In the genomic region with DNA sequence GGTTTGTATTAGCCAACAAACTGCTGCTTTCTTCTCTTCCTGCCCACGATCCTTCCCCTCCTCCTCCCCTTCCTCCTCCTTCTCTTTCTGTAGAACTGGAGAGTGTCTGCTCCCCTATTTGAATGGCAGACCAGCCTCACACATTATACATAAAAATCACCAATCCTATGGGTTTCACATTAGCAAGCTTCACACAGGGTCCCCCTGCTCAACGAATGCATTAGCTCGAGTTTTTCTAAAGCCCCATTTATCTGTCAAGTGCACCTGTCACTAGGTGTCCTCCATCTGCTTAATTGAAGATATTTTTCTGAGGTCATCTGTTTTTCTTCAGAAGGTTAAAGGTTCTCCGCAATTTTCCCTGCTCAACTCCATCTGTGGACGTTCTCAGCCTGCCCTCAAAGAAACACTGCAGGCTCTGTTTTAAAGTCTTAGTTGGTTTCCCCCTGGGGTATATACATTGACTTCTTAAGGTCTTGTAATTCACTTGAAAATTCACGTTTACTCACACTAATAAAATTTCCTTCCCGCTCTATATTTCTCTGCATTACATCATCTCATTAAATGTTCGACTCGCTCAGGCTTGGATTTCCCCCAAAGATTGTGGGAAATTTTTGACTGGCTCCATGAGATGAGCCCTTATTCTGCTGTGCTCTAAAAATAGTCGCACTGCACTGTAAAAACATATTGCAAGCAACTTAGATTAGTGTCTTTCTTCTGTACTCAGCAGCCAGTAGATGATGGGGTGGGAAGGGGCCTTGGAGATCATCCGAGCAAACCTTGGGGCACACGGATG, we compare ENCODE assay signal across 14 mouse cellular contexts.
A peak's percentile ranks its signal among the peaks of the same experiment; 100 is the strongest.
DNase-seq lines count a peak whose midpoint lies in the region; ATAC-seq and TF ChIP-seq lines count a peak whose summit lies in the region.
"Had no signal": no experiment of that assay in that cellular context is flagged by ENCODE, and none has a peak within 500 bp of the region (broad histone marks: within the 10 kb centered on the region; RNA-seq: fewer than 3 reads in every experiment).

No protein-coding gene starts in this region.

- no peak overlapping the region for H3K27ac ChIP-seq in left cerebral cortex, adult 2 months
- 0 out of 2 replicates have a peak overlapping the region, but pooled peaks have one; percentile 22 for H3K27ac ChIP-seq in embryonic facial prominence, embryonic 15.5 days (replicated peaks)
- no peak overlapping the region for H3K27ac ChIP-seq in hindbrain, embryonic 16.5 days (ENCODE audit: low read depth, low read length)
- no peak overlapping the region for H3K27ac ChIP-seq in midbrain, embryonic 10.5 days (replicated peaks)
- H3K27ac ChIP-seq: kidney, embryonic 15.5 days had no signal

- H3K4me2 ChIP-seq in embryonic facial prominence, embryonic 15.5 days (replicated peaks): no peak overlapping the region
- no peak overlapping the region for H3K4me2 ChIP-seq in hindbrain, embryonic 16.5 days (ENCODE audit: low read length)
- H3K4me2 ChIP-seq: kidney, embryonic 15.5 days had no signal

- WGBS in embryonic facial prominence, embryonic 15.5 days: 25% methylated on average over 12 of the region's 12 CpGs
- WGBS in hindbrain, embryonic 16.5 days: 66% methylated on average over 12 of the region's 12 CpGs
- 85% methylated on average over 12 of the region's 12 CpGs for WGBS in midbrain, embryonic 10.5 days

- DNase-seq in embryo, embryonic 10.5 days (ENCODE audit: low spot score): peak; percentile 40
- DNase-seq in embryo, embryonic 9.5 days (ENCODE audit: extremely low spot score): no peak
- peak; percentile 8 to 13 for DNase-seq in left cerebral cortex, postnatal 14 days (ENCODE audit: low spot score in 2 of 2)
- no peak for DNase-seq in left cerebral cortex, adult 2 months (ENCODE audit: extremely low spot score in 1 of 2, low spot score in 2 of 2)
- peak; percentile 31 for DNase-seq in telencephalon, adult 2 months (ENCODE audit: low read depth, low spot score)
- no peak for DNase-seq in midbrain, embryonic 10.5 days (ENCODE audit: low spot score)
- DNase-seq: cerebellum, adult 8-10 months; gastrocnemius, postnatal 36 days; layer of hippocampus, adult 9-11 months; lung, adult 18-20 months had no signal

- no peaks in the 10 kb centered on the region for H3K9me3 ChIP-seq in embryonic facial prominence, embryonic 15.5 days (replicated peaks)
- no peaks in the 10 kb centered on the region for H3K9me3 ChIP-seq in hindbrain, embryonic 16.5 days (ENCODE audit: control insufficient read depth, low read length)
- no peaks in the 10 kb centered on the region; the same call in 1 of the 2 replicates for H3K9me3 ChIP-seq in midbrain, embryonic 10.5 days (replicated peaks)
- H3K9me3 ChIP-seq: kidney, embryonic 15.5 days had no signal

- TF ChIP-seq CTCF in left cerebral cortex, adult 2 months (IDR thresholded peaks at IDR 0.05): no peak

- no peak overlapping the region for H3K4me3 ChIP-seq in left cerebral cortex, adult 2 months
- H3K4me3 ChIP-seq in embryonic facial prominence, embryonic 15.5 days (replicated peaks): no peak overlapping the region
- H3K4me3 ChIP-seq in hindbrain, embryonic 16.5 days (ENCODE audit: low read length): no peak overlapping the region
- H3K4me3 ChIP-seq in midbrain, embryonic 10.5 days: no peak overlapping the region
- H3K4me3 ChIP-seq: kidney, embryonic 15.5 days; megakaryocyte, embryonic 14.5 days had no signal

- no peak; the same call in 1 of the 2 replicates for ATAC-seq in embryonic facial prominence, embryonic 15.5 days (ENCODE audit: insufficient number of reproducible peaks, low FRiP score, low TSS enrichment, low read depth)
- no peak for ATAC-seq in hindbrain, embryonic 16.5 days

- intact Hi-C loops in left cerebral cortex, postnatal 14 days (cut with DNase I): no loop called here
- intact Hi-C loops in left cerebral cortex, adult 2 months (cut with DNase I): no loop called here

- H3K36me3 ChIP-seq in embryonic facial prominence, embryonic 15.5 days: no peaks in the 10 kb centered on the region
- H3K36me3 ChIP-seq in hindbrain, embryonic 16.5 days (ENCODE audit: control insufficient read depth, insufficient read depth, low read length): no peaks in the 10 kb centered on the region
- no peaks in the 10 kb centered on the region for H3K36me3 ChIP-seq in midbrain, embryonic 10.5 days
- H3K36me3 ChIP-seq: kidney, embryonic 15.5 days had no signal

- H3K4me1 ChIP-seq in embryonic facial prominence, embryonic 15.5 days: peaks cover 12% of the 10 kb centered on the region
- no peaks in the 10 kb centered on the region for H3K4me1 ChIP-seq in hindbrain, embryonic 16.5 days (ENCODE audit: control insufficient read depth, insufficient read depth, low read depth, low read length)
- H3K4me1 ChIP-seq in midbrain, embryonic 10.5 days: no peaks in the 10 kb centered on the region
- H3K4me1 ChIP-seq: kidney, embryonic 15.5 days had no signal

- H3K27me3 ChIP-seq in embryonic facial prominence, embryonic 15.5 days: no peaks in the 10 kb centered on the region
- H3K27me3 ChIP-seq in hindbrain, embryonic 16.5 days (replicated peaks; ENCODE audit: control insufficient read depth, insufficient read depth, low read length): no peaks in the 10 kb centered on the region
- no peaks in the 10 kb centered on the region for H3K27me3 ChIP-seq in midbrain, embryonic 10.5 days (ENCODE audit: low read depth, poor library complexity, severe bottlenecking)
- H3K27me3 ChIP-seq: kidney, embryonic 15.5 days; megakaryocyte, embryonic 14.5 days had no signal

- no peak overlapping the region for H3K9ac ChIP-seq in embryonic facial prominence, embryonic 15.5 days
- H3K9ac ChIP-seq in hindbrain, embryonic 16.5 days (ENCODE audit: low read depth, low read length): no peak overlapping the region
- H3K9ac ChIP-seq: kidney, embryonic 15.5 days had no signal

Comparison
In these comparisons a context has a peak if more than half of its experiments do, and no peak if none do; other contexts are left out.
1. DNase-seq: peak in embryo, embryonic 10.5 days (single experiment), left cerebral cortex, postnatal 14 days (2 of 2) and telencephalon, adult 2 months (single experiment); none in embryo, embryonic 9.5 days (single experiment), left cerebral cortex, adult 2 months (0 of 2) and midbrain, embryonic 10.5 days (single experiment).